Mouse (Mus musculus) adrenal gland, adult 10 weeks (tissue): ENCODE measurements around the gene Dok1. TPM values are rescaled to one million over a fixed set of nuclear protein-coding genes. Genes with fewer than 3 reads are reported as not detected.

Experiments used
- polyA plus RNA-seq: library from polyadenylated mRNA; stranded (reverse); fragments of 350-450 nt; fragmentation: Illumina TruSeq; extraction: RNeasy Lipid Tissue Mini Kit (QIAGEN cat#74804); gene quantifications from one replicate; pipeline ENCODE4 v1.2.3, GENCODE M21; 2014; ENCODE audit warnings: low read depth, low replicate concordance

The Dok1 gene
- not detected for polyA plus RNA-seq

DNA sequence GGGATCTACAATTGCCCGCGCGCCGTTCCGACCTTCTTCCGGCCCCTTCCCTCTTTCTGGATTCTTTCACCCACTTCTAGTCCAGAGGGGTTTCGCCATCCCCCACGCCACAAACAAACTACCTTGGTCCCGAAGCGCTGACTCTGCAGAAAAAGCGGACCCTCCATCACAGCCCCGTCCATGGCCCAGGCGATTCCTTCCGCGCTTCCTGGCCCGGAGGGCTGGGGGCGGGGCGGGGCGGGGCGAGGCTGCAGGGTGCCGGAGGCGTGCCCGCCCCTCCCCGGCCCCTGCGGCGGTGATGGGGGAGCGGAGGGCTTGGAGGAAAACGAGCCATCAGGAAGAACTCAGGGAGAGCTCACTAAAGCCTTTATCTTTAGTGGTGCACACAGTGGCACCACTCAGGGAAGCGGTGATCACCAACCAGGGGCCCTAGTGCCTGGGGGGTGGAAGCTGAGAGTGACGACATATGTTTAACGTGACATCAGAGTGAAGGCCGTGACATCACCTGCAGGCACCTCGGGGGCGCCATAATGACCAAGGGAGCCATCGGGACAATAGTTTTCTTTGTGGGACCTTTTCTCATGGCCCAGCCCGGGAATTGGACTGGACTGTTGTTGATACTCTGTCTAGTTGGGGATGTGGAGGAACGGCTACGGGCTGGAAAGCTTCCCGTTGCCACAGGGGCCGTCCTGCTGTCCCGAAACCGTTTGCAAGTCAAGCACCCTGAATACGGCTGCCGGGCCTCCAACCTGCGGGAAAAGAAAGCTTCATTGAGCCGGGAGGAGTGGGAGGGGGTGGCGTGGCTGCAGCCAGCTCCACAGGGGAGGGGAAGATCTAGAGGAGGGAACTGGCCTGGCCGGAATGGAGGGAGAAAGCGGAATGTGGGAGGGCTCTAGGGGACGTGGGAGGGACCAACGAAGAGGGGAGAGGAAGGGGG, at the start of gene Dok1, which contains the start of gene Loxl3:
Gene Dok1 (minus strand): TSS at position 223 of the 937 bp plus-strand sequence.
Gene Loxl3 (plus strand): TSS at position 925 of the 937 bp plus-strand sequence.

DNA sequence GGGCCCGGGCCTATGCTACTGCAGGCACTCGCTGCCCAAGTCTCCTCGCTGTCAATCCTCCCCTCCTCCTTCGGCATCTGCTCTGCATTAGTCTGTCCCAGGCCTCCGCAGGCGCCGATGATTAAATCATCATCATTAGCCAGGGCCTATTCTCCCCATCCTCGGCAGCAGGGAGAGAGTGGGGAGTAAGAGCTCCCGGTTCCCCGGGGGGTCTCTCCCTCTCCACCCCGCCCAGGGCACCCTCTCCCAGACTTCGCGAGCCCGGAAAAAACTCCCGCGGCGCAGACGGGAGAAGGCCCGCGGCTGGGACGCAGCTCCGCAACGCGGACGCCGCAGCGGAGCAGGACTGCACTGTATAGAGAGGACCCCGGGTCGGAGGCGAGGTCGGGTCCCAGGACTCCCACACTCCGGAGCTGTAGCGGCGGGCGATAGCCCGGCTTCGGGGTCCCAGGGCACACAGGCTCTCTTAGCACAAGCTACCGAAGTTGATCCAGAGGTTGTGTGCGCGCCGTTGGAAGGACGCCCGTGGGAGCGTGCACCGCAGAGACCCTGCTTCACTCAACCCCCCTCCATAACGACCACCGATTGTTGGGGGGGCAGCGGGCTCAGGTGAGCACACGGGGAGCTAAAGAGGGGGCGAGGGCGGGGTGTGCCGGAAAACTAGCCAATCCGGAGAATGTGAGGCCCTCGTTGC, 44.5 kb upstream of the Dok1 start, which contains the start of gene Pcgf1:
Gene Pcgf1 (plus strand): TSS at position 240 of the 694 bp plus-strand sequence.

GRCm38 (mm10) chr6:83070247-83070310, 36.8 kb upstream of the Dok1 start, which contains the start of gene Tlx2:
Gene Tlx2, minus strand, starts transcription at chr6:83070293.

GRCm38 (mm10) chr6:83057790-83058189, 24.5 kb upstream of the Dok1 start, which contains the start of gene Dqx1:
Gene Dqx1, plus strand, starts transcription at chr6:83057844.

GRCm38 (mm10) chr6:83054871-83055431, 21.7 kb upstream of the Dok1 start, which contains the start of gene Htra2:
Gene Htra2, minus strand, starts transcription at chr6:83055273.

DNA sequence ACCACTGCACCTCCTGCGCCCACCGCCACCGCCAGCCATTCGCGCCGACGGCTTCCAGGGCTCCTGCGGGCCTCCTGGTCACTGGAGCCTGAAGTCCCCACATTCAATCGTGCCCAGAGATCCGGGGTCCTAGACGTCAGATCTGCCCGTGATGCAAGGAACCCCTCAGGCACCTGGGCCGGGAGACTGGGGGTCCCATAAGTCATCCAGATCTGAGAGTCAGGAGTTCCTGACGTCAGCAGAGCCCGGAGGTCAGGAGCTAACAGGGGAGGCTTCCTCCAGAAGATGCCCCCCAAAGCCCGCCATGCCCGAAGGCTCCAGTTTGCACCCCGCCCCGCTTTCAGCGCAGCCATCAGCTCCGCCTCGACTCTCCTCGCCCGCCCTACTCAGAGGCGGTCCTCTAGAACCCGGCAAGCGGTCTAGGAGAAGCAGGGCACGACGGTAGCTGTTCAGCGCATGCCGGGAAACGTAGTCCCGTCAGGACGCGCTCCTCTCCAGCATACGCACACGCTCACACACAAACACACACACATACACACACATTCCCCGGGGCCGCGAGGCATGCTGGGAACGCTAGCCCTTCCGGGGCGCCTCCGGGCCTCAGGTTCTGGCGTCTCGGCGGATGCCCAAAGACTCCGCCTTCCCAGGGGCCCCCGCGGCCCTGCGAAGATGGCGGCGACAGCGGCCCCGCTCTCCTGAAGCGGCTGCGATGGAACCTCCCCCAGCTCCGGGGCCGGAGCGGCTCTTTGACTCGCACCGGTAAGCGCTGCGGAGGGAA, 21.0 kb upstream of the Dok1 start, which contains the start of gene Aup1:
Gene Aup1 (plus strand): TSS at position 448 of the 778 bp plus-strand sequence.

Other genes with a start within 250 kb of the Dok1 start
- gene Sema4f, start 93.7 kb downstream of the Dok1 start, polyA plus RNA-seq, result not detected
- not detected for gene M1ap, start 86.6 kb downstream of the Dok1 start, polyA plus RNA-seq
- 1.3 TPM for gene Loxl3, start 702 bp upstream of the Dok1 start, polyA plus RNA-seq
- 9.0 TPM for gene Aup1, start 21.1 kb upstream of the Dok1 start, polyA plus RNA-seq
- gene Htra2, start 21.8 kb upstream of the Dok1 start, polyA plus RNA-seq, result 3.9 TPM
- 0.17 TPM for gene Dqx1, start 24.4 kb upstream of the Dok1 start, polyA plus RNA-seq
- gene Tlx2, start 36.8 kb upstream of the Dok1 start, polyA plus RNA-seq, result not detected
- gene Pcgf1, start 44.4 kb upstream of the Dok1 start, polyA plus RNA-seq, result 9.9 TPM
- not detected for gene Lbx2, start 52.9 kb upstream of the Dok1 start, polyA plus RNA-seq
- gene Ccdc142, start 68.1 kb upstream of the Dok1 start, polyA plus RNA-seq, result not detected
- gene Gm42688, start 68.1 kb upstream of the Dok1 start, polyA plus RNA-seq, result 1.6 TPM
- gene Mrpl53, start 75.6 kb upstream of the Dok1 start, polyA plus RNA-seq, result 40.2 TPM
- 3.9 TPM for gene Mogs, start 82.0 kb upstream of the Dok1 start, polyA plus RNA-seq
- gene Wbp1, start 88.1 kb upstream of the Dok1 start, polyA plus RNA-seq, result 5.9 TPM
- gene Ino80b, start 92.0 kb upstream of the Dok1 start, polyA plus RNA-seq, result not detected
- gene Rtkn, start 102.0 kb upstream of the Dok1 start, polyA plus RNA-seq, result 0.58 TPM
- 0.41 TPM for gene Wdr54, start 122.9 kb upstream of the Dok1 start, polyA plus RNA-seq
- gene 1700003E16Rik, start 122.9 kb upstream of the Dok1 start, polyA plus RNA-seq, result not detected
- gene Dctn1, start 132.4 kb upstream of the Dok1 start, polyA plus RNA-seq, result 14.2 TPM
- not detected for gene Slc4a5, start 186.4 kb upstream of the Dok1 start, polyA plus RNA-seq